Mouse (Mus musculus): ENCODE measurements around the gene Gdf15.

The Gdf15 gene

DNA sequence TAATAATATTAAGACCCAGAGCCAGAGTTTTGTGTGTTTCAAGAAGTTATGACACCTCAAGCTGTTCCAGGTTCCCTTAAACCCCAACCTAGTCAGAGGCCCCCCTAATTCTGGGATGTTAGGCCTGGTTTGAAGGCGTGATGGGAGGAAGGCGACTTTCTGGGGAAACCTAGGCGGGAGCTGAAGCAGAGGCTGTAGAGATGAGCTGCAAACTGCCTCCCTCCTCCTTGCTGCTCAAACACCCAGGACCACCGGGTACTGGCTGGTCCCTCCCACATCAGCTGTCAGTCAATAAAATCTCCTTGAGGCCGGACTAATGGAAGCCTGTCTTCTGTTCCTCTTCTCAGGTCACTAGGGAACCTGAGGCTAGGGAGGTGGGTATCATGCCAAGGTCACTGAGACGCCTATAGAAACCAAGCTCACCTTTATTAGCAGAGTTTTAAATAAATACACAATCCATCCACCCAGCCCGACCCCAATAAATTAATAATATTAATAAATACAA lies 3.2 kb downstream of the Gdf15 start:
- no peak for DNase-seq (ENCODE audit: low spot score)

DNA sequence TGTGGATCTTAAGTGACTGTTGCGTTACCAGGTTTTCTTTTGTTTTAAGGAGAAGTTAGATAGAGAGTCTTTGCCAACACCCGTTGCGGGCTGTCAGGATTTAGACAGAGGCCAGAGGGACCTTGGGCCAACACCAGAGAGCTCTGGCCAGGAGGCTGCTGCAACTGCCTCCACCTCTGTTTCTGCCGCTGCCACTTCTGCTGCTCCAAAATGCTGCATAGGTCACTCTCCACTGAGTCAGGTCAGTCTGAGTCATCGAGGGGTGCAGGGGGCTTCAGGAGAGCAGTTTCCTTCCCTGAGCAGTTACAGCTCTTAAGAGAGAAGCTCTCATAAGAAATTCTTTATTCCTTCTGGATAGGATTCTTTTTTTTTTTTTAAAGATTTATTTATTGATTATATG lies 5.2 kb downstream of the Gdf15 start:
- DNase-seq (ENCODE audit: low spot score), result no peak

- peak; percentile 56 for DNase-seq (ENCODE audit: low spot score)
These were observed 7.2 kb downstream of the Gdf15 start for GRCm38 (mm10) chr8:70625104-70625503.

DNA sequence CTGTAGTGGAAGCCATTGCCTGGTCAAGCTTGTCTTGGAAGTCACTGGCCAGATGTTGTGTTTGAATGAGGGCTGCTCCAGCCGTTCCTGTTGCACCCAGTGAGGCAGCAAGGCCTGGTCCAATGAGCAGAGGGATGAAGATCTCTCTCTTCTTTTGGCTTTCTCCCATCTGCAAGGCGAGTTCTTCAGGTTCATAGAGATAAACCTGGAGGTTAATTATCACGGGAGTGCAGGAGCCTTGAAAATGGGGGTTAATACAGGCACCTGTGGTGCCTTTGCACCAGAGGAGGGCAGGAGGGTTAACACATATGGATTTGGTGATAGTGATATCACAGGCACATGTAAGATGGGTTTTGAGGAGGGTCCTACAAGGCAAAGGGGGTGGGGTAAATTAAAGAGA lies 10.0 kb downstream of the Gdf15 start:
- DNase-seq (ENCODE audit: low spot score), result no peak

- DNase-seq (ENCODE audit: low spot score), result peak; percentile 45
These were observed 13.3 kb downstream of the Gdf15 start for GRCm38 (mm10) chr8:70618888-70619334.

DNA sequence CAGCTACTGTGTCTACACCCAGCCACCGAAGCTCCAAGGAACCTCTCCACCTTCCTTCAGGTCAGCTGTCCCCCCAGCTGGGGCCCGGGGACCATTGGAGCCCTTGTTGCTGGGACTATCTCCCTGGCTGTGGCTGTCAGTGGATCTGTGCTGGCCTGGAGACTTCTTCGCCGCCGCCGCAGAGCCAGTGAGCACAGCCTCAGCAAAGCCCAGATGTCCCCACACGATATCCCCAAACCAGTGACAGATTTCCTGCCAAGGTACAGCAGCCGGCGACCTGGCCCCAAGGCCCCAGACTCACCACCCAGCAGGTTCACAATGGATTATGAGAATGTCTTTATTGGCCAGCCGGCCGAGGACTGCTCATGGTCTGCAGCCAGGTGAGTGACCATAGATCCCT lies 14.3 kb downstream of the Gdf15 start:
- no peak for DNase-seq (ENCODE audit: low spot score)

GRCm38 (mm10) chr8:70616645-70617044 lies 15.6 kb downstream of the Gdf15 start:
- DNase-seq (ENCODE audit: low spot score), result no peak

- DNase-seq (ENCODE audit: low spot score), result no peak
These were observed 16.4 kb downstream of the Gdf15 start, which contains the start of gene Lrrc25 for GRCm38 (mm10) chr8:70615894-70616293. Lrrc25 (plus strand) TSS chr8:70616155.

DNA sequence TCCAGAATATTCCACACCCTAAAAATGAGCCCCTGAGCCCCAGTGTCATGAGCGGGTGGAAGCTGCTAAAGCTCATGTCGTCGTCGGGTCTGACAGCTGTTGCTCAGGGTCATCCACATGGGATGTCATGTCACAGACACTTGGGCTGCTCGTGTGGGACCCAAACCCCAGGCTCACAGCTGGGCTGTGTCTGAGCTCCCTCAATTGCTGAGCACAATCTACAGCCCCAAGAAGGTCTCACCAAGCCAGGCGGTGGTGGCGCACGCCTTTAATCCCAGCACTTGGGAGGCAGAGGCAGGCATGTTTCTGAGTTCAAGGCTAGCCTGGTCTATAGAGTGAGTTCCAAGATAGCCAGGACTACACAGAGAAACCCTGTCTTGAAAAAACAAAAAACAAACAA lies 17.0 kb downstream of the Gdf15 start:
- no peak for DNase-seq (ENCODE audit: low spot score)

DNA sequence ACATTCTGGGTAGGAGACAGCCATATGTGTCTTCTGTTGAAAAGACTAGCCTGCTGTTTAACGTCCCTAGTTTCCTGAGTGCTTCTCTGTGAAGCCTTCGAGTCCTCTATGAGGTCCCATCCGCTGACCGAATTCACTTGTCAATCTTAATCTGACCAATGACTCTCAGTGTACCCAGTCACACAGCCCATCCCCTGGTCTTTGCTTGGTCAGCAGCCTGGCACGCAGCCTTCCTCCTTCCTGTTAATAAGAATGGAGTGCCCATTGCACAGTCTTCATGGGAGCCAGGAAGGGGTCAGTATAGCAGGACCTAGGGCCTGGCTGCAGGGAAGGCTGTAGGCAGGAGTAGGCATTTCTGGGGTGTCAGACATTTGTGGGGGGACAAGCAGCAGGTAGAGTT lies 17.8 kb downstream of the Gdf15 start:
- no peak for DNase-seq (ENCODE audit: low spot score)

- no peak for DNase-seq (ENCODE audit: low spot score)
These were observed 18.5 kb downstream of the Gdf15 start for GRCm38 (mm10) chr8:70613763-70614162.

DNA sequence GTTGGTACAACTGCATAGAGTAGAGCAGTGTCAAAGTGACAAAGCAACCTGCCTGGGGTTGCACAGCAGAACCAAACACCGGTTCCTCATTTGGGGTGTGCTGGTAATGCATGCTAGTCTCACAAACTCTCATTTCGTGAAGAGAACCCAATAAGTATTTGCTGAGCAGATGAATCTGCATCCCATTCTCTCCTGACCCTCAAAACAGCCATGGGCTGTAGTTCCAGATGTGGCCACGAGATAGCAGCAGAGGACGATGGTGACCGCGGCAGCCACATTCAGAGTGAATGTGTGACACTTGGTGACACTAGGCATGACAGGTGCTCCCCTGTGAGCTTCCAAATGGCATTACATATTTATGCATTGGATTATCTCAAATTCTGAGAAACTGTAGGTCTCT lies 20.4 kb downstream of the Gdf15 start:
- peak; percentile 87 for DNase-seq (ENCODE audit: low spot score)

- DNase-seq (ENCODE audit: low spot score), result peak; percentile 77
These were observed 21.2 kb downstream of the Gdf15 start for GRCm38 (mm10) chr8:70610796-70611771.

DNA sequence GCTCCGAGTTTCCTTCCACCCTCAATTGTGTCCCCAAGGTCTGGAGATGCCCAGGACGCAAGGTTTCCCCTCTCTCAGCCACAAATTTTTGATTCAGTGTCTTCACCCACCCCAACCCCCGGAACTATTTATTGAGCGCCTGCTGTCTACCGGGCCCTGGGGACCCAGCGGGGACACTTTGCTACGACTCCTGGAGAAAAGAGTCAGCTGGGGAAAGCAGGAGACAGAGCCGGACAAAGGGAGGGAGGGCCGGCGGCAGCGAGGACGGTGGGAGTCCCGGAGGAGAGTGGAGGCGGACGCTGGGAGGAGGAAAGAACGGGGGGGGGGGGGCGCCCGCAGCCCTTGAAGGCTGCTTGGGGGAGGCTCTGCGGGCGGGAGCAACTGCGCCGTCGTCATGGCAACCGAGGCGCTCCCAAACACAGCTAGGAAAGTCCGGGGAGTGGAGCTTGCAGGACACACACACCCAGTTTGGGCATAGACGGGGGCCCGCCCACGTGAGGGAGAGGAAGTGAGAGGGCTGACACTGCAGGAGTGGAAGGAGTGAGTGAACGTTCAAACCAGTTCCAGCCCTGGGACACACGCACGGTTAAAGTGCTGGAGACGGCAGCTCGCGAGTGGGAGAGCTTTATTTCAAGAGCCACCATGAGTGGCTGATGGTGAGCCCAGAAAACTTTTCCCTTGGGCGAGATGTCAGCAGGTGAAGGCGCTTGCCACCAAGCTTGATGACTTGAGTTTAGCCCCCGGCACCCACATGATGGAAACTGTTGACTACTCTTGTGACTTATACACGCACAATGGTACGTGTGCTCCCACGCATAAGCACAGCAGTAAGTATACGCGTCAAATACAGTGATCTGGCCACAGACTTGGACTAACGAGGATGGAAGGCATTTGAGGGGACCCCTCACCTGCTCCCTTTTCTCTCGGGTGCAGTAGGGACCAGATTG lies 22.1 kb downstream of the Gdf15 start:
- DNase-seq (ENCODE audit: low spot score), result peak; percentile 90

- peak; percentile 89 for DNase-seq (ENCODE audit: low spot score)
These were observed 22.8 kb downstream of the Gdf15 start for GRCm38 (mm10) chr8:70609368-70609848.

DNA sequence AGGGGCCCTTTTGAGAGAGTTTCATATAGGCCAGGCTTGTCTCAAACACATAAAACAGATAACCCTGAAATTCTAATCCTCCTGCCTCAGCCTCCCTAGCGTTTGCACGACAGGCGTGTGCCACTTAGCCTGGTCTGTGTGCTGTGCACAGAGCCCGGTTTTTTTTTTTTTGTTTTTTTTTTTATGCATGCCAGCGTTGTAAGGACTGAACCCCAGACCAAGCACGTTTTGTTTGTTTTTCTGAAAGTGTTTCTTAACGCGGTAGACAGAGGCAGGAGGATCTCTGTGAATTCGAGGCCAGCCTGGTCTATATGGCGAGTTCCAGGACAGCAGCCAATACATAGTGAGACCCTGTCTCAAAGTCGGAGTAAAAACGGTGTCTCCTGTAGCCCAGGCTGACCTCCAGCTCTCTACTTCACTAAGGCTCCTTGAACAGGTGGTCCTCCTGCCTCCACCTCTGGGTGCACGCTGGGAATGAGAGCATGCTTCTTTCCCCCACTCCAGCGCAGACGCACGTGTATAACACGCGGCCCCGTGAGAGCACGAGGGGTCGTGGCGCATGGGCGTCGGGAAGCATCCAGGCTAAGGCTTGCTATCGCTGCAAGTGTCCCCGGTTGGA lies 23.4 kb downstream of the Gdf15 start, which contains the start of gene Ssbp4:
Gene Ssbp4, minus strand, starts transcription at position 124 of the 619 bp plus-strand sequence.
- no peak for DNase-seq (ENCODE audit: low spot score)

- peak; percentile 45 for DNase-seq (ENCODE audit: low spot score)
These were observed 24.1 kb downstream of the Gdf15 start for GRCm38 (mm10) chr8:70607898-70608748.

- DNase-seq (ENCODE audit: low spot score), result peak; percentile 9
These were observed 24.7 kb downstream of the Gdf15 start for GRCm38 (mm10) chr8:70607603-70607897.

DNA sequence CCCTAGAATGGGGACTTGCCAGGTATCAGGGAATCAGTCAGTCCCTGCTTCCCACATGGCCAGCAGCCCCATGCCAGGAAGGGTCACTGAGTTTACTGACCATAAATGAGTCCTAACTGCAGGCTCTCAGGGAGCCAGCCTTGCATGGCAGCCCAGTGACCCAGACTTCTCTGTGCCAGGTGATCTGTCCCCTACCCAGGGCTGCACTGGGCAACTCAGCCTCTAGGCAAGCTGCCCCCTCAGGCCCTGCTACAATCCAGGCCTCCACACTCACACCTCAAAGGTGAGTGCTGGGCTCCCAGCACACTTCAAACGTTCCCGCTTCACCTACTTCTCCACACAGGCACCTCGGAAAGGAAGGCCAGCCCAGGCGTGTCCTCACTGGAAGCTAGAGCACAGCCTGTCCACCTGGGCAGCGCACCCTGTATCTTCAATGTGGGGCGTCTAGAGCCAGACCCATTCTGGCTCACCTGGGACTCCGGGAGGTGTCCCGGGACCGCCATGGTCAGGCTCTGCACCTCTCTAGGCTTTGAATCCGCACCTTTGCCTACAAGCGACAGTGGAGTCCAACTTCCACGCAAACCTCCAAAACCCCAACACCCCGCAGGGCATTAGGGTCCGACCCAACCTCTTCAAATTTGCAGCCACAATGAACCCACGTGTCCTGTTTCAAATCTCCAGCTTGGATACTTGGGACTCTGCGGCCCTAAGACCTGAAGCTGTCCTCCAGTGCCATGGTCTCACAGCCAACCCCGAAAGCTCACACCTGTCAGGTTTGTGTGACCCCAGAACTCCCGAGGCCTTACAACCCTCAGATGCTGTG lies 25.3 kb downstream of the Gdf15 start:
- DNase-seq (ENCODE audit: low spot score), result no peak

Data from T-cell, adult 2 months (primary cell).